Mouse (Mus musculus) heart, adult 2 months (tissue): ENCODE data around the gene Oaz2. TPM values are rescaled to one million over a fixed set of nuclear protein-coding genes. Genes with fewer than 3 reads are reported as not detected.
A peak's percentile ranks its signal among the peaks of the same experiment; 100 is the strongest.

Source experiments
- DNase-seq, 2 experiments: peaks; one replicate each; pipeline ENCODE4 v3.0.0; 2021
- H3K27ac ChIP-seq: fragments of 200-600 bp; 2 replicates; pipeline ENCODE4 v1.8.1; 2022
- H3K27me3 ChIP-seq: fragments of 200-500 bp; 2 replicates; pipeline ENCODE4 v1.6.1; 2012; ENCODE audit warnings: mild to moderate bottlenecking, low read length, inconsistent platforms, mixed read lengths; ENCODE audit not compliant: control insufficient read depth, insufficient read depth
- H3K36me3 ChIP-seq: fragments of 200-500 bp; 2 replicates; pipeline ENCODE4 v1.6.1; 2012; ENCODE audit warnings: low read length, inconsistent platforms; ENCODE audit not compliant: control insufficient read depth, insufficient read depth
- H3K4me1 ChIP-seq: fragments of 200-500 bp; 2 replicates; pipeline ENCODE4 v1.6.1; 2011; ENCODE audit warnings: low read length; ENCODE audit not compliant: control insufficient read depth, insufficient read depth
- H3K4me3 ChIP-seq: fragments of 200-600 bp; 2 replicates; pipeline ENCODE4 v1.8.1; 2022
- H3K79me2 ChIP-seq: fragments of 200-500 bp; replicated peaks from 2 replicates; pipeline ENCODE4 v1.6.1; 2012; ENCODE audit warnings: mild to moderate bottlenecking, inconsistent platforms, low read length, moderate library complexity, mixed read lengths; ENCODE audit not compliant: control insufficient read depth, insufficient read depth
- H3K9ac ChIP-seq: fragments of 200-500 bp; 2 replicates; pipeline ENCODE4 v1.6.1; 2012; ENCODE audit warnings: low read depth, mild to moderate bottlenecking, control low read depth, inconsistent platforms, low read length, mixed read lengths
- CTCF ChIP-seq: fragments of 200-600 bp; IDR thresholded peaks from 2 replicates; pipeline ENCODE4 v1.8.1; 2022; ENCODE audit warnings: antibody characterized with exemption, mild to moderate bottlenecking, moderate library complexity
- EP300 ChIP-seq: fragments of 200-500 bp; IDR thresholded peaks from 2 replicates; pipeline ENCODE4 v1.6.1; 2011; ENCODE audit warnings: low read depth, low read length, control low read depth; ENCODE audit not compliant: insufficient read depth
- POLR2A ChIP-seq: fragments of 200-500 bp; IDR thresholded peaks from 2 replicates; pipeline ENCODE4 v1.6.1; 2011; ENCODE audit warnings: mild to moderate bottlenecking, low read depth, low read length, control low read depth; ENCODE audit not compliant: insufficient read depth
- WGBS: fragments of 180-500 bp; shearing (Covaris S2); methylation state at CpG from one replicate; pipeline ENCODE4 v1.1.7; 2018; 5-methylcytosine and 5-hydroxymethylcytosine counted together
- intact Hi-C: fragments of 180-260 bp; cut with DNase I; formaldehyde crosslinking; loops from one replicate; pipeline ENCODE4 v1.15.1; 2025
- polyA plus RNA-seq: library from polyadenylated mRNA; depleted of rRNA; stranded (reverse); fragments of >200 nt; gene quantifications from 2 replicates; pipeline ENCODE4 v1.2.3, GENCODE M21; 2012
- total RNA-seq, 2 experiments: library from RNA; stranded (reverse); gene quantifications; 2 replicates each; pipeline ENCODE4 v1.2.3; 2021

The Oaz2 gene
- total and polyA plus RNA-seq, 3 experiments: 154 to 218 (median 202) TPM

DNA sequence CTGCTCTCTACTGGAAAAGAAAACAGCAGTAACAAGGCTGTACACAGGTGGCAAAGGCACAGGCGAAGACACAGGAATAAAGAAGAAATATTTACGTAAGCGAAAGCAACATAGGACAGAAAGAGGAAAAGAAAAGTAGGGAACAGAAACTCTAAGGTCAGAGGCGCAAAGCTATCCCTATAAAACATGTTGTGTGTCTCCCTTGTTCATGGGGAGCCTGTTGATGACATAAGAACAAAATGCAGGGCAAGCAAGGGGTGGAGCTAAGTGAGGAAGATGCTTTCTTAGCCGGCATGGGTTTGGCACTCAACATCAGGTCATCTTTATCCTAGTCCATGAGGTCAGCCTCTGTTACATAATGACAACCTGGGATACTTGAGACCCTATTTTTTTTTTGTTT is 50.4 kb downstream of the Oaz2 start:
- DNase-seq: no peak
- Histone ChIP-seq H3K9ac (no peak overlapping the region), H3K27ac (no peak overlapping the region), H3K27me3 (no peaks in the 10 kb centered on the region), H3K79me2 (peaks cover 5% of the 10 kb centered on the region; the same call in 1 of the 2 replicates), H3K36me3 (peaks cover 6% of the 10 kb centered on the region), H3K4me3 (no peak overlapping the region), H3K4me1 (peaks cover 11% of the 10 kb centered on the region)
- TF ChIP-seq POLR2A (no peak), EP300 (no peak), CTCF (no peak)
- WGBS: 82% methylated on average over 5 of the region's 5 CpGs
- intact Hi-C loops: no loop called here

DNA sequence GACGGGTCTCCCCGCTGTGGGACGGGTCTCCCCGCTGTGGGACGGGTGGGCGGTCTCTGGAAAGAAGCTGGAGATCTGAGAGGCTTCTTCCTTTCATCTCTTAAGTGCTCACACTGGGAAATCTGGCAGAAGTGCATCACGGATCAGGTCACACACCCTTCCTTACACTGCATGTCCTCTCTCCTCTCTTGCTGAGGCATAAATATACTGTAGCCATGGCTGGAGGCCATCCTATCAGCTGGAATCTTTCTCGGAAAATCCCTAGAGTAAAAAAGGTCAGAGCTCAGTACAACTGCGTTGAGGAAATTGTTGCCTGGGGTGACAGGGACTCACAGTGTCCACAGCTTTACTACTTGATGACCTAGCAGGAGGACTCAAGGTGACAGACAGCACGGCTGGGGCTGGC is 53.4 kb downstream of the Oaz2 start:
- peak in 1 of 2 experiments; percentile 54 for DNase-seq
- no peak for TF ChIP-seq CTCF
- no peak for TF ChIP-seq POLR2A
- no peak for TF ChIP-seq EP300
- peaks cover 18% of the 10 kb centered on the region for H3K4me1 ChIP-seq
- no peaks in the 10 kb centered on the region for H3K27me3 ChIP-seq
- H3K36me3 ChIP-seq: peaks cover 11% of the 10 kb centered on the region
- H3K4me3 ChIP-seq: no peak overlapping the region
- H3K79me2 ChIP-seq: peaks cover 5% of the 10 kb centered on the region; the same call in 1 of the 2 replicates
- H3K27ac ChIP-seq: peak overlapping the region; percentile 67
- WGBS: 23% methylated on average over 10 of the region's 10 CpGs
- intact Hi-C loops: no loop called here
- H3K9ac ChIP-seq: no peak overlapping the region

DNA sequence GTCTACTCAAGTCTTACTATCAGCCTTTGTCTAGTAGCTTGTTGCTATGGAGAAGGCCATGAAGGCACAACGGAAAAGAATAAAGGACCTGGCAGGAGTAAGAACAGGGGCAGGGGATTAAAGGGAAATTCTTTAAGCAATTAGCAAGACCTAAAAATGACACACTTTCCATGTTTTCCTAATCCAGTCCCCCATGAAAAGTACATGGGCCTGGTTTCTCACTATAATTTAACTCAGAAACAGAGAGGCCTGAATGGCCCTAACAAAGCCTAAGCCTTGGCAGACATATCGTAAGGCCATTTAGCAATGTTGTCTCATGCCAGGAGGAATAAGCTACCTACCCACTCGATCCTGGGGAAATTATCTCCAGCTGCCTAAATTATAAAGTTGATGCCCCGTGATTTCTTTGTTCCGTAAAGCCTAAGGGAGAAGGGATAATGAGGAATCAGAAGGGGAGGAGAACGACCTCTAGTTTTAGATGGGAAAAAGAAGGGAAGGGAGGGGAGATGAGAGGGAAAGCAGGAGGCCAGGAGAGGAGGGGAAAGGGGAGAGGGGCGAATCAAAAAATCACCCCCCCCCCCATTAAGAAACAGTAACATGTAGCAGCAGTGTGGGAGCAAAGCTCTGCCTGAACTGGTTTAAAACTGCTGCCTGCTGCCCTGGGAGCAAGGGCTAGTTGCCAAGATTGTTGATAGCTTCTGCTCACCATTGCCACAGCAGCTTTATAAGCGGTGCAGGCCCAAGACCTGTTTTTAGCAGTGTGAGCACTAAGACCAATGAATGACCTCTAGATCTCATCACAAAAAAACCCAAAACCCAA is 56.9 kb downstream of the Oaz2 start:
- Histone ChIP-seq H3K27me3 (no peaks in the 10 kb centered on the region), H3K4me1 (peaks cover 20% of the 10 kb centered on the region), H3K36me3 (peaks cover 14% of the 10 kb centered on the region), H3K27ac (peak overlapping the region; percentile 77), H3K9ac (peak overlapping the region; percentile 51; the same call in 1 of the 2 replicates), H3K4me3 (no peak overlapping the region), H3K79me2 (0 out of 2 replicates have a peak, but pooled peaks cover 3% of the 10 kb centered on the region)
- TF ChIP-seq CTCF: no peak
- no peak for TF ChIP-seq POLR2A
- TF ChIP-seq EP300: no peak
- intact Hi-C loops: no loop called here
- DNase-seq: peak; percentile 49 to 68
- WGBS: 40% methylated on average over 8 of the region's 8 CpGs

DNA sequence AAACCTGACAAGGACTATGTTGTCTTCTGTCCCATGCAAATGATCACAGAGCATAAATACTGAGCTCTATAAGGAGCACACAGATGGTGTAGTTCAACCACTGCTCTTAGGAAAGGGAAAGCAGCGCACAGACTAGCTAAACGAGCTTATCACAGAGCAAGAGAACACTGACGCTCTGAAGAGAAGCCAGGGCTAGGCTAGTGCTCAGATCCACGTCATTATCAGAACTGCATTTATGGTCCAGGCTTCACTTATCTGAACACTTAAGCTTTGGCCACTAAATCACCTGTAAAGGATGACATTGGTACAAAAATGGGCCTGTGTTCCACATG is 57.5 kb downstream of the Oaz2 start:
- H3K4me3 ChIP-seq: no peak overlapping the region
- no peaks in the 10 kb centered on the region for H3K27me3 ChIP-seq
- H3K79me2 ChIP-seq: 0 out of 2 replicates have a peak, but pooled peaks cover 3% of the 10 kb centered on the region
- H3K9ac ChIP-seq: 0 out of 2 replicates have a peak overlapping the region, but pooled peaks have one; percentile 5
- peaks cover 15% of the 10 kb centered on the region for H3K36me3 ChIP-seq
- DNase-seq: no peak
- peaks cover 20% of the 10 kb centered on the region for H3K4me1 ChIP-seq
- intact Hi-C loops: no loop called here
- 34% methylated on average over 4 of the region's 4 CpGs for WGBS
- TF ChIP-seq POLR2A (no peak), CTCF (no peak), EP300 (no peak)
- H3K27ac ChIP-seq: peak overlapping the region; percentile 77

DNA sequence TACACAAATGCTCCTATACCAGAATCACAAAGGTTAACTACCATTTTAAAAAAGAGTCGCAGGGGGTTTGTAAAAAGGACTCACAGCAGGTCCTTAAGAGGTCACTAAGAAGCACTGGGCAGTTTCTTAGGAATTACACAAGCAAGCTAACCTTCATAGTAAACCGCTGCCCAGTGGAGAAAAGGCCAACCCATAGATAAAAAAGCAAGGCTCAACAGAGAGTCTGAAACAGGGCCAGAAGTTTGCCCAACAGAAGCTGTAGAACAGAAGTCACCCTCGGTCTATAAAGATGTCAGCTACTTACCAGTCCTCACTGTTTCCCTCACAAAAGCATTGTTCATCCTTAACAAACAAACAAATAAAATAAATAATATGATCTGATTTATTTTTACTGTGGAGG is 58.6 kb downstream of the Oaz2 start:
- Histone ChIP-seq H3K4me1 (peaks cover 15% of the 10 kb centered on the region), H3K79me2 (0 out of 2 replicates have a peak, but pooled peaks cover 3% of the 10 kb centered on the region), H3K27me3 (no peaks in the 10 kb centered on the region), H3K36me3 (peaks cover 15% of the 10 kb centered on the region), H3K4me3 (no peak overlapping the region), H3K9ac (no peak overlapping the region), H3K27ac (peak overlapping the region; percentile 77)
- WGBS: 66% methylated on average over 3 of the region's 3 CpGs
- intact Hi-C loops: no loop called here
- no peak for TF ChIP-seq EP300
- no peak for TF ChIP-seq POLR2A
- no peak for TF ChIP-seq CTCF
- peak in 1 of 2 experiments; percentile 41 for DNase-seq

DNA sequence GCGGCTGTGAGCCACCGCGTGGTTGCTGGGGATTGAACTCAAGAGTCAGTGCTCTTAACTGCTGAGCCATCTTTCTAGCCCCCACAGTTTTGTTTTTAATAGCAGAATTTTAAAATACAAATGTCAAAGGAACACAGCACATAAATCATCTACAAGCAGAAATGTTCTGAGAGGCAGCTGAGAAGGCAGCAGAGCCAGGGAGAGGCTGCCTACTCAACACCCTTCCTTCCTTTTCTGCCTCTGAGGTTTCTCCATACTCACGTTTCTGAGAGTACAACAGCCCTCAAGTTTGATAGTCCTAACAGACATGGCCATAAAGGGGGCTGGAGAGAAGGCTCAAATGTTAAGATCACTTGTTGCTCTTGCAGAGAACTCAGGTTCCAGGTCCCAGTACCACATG is 59.7 kb downstream of the Oaz2 start:
- 76% methylated on average over 4 of the region's 4 CpGs for WGBS
- TF ChIP-seq EP300 (no peak), POLR2A (no peak), CTCF (no peak)
- peaks cover 2% of the 10 kb centered on the region; the same call in 1 of the 2 replicates for H3K79me2 ChIP-seq
- intact Hi-C loops: no loop called here
- H3K27ac ChIP-seq: no peak overlapping the region
- H3K4me1 ChIP-seq: peaks cover 9% of the 10 kb centered on the region
- H3K9ac ChIP-seq: no peak overlapping the region
- DNase-seq: no peak
- no peak overlapping the region for H3K4me3 ChIP-seq
- peaks cover 10% of the 10 kb centered on the region for H3K36me3 ChIP-seq
- no peaks in the 10 kb centered on the region for H3K27me3 ChIP-seq
